Mouse (Mus musculus) cerebellum, adult (tissue): ENCODE data around the gene Samd9l.
"Not testable (repeated sequence)": the region's sequence is repeated elsewhere in the genome, so short reads cannot be mapped to it uniquely, and the experiment has no call there.

Source experiments
- ATAC-seq: cut with Nextera tagmentation; 2 replicates; pipeline ENCODE4 v1.9.2; 2017; ENCODE audit warnings: mild to moderate bottlenecking, moderate library complexity, mixed read lengths; ENCODE audit not compliant: insufficient number of reproducible peaks, low FRiP score, low TSS enrichment

Samd9l gene

GRCm38 (mm10) chr6:3345043-3345639 is 54.2 kb downstream of the Samd9l start:
- not testable (repeated sequence) for ATAC-seq

- not testable (repeated sequence) for ATAC-seq
These were observed 55.6 kb downstream of the Samd9l start for GRCm38 (mm10) chr6:3343603-3344247.

- no peak for ATAC-seq
These were observed 57.9 kb downstream of the Samd9l start for GRCm38 (mm10) chr6:3341479-3341878.

- ATAC-seq = not testable (repeated sequence)
These were observed 58.4 kb downstream of the Samd9l start for GRCm38 (mm10) chr6:3340928-3341327.

- ATAC-seq = not testable (repeated sequence)
These were observed 60.2 kb downstream of the Samd9l start for GRCm38 (mm10) chr6:3339131-3339530.
